Mouse (Mus musculus): ENCODE results near the gene Mmp15. TPM values are rescaled to one million over a fixed set of nuclear protein-coding genes. Genes with fewer than 3 reads are reported as not detected.
"Not testable (repeated sequence)": the region's sequence is repeated elsewhere in the genome, so short reads cannot be mapped to it uniquely, and the experiment has no call there.

Mmp15 gene
- total RNA-seq, 2 experiments from 2014 or later, result 113 to 155 TPM

- peak in 1 of 2 experiments; percentile 26 for DNase-seq
- intact Hi-C loops (cut with DNase I), result no loop called here
Observed at GRCm38 (mm10) chr8:95374429-95374828, 22.4 kb downstream of the Mmp15 start.

GRCm38 (mm10) chr8:95375374-95375930 lies 23.4 kb downstream of the Mmp15 start:
- intact Hi-C loops (cut with DNase I), result no loop called here
- no peak for DNase-seq

GRCm38 (mm10) chr8:95376309-95376999 lies 24.4 kb downstream of the Mmp15 start:
- intact Hi-C loops (cut with DNase I), result no loop called here
- no peak for DNase-seq

GRCm38 (mm10) chr8:95377101-95377500 lies 25.0 kb downstream of the Mmp15 start:
- no peak for DNase-seq
- intact Hi-C loops (cut with DNase I), result no loop called here

GRCm38 (mm10) chr8:95377863-95378291 lies 25.8 kb downstream of the Mmp15 start:
- intact Hi-C loops (cut with DNase I), result loop anchor here (1.0 kb wide), 1 partner anchor 25 kb away; no protein-coding TSS in a partner anchor
- peak; percentile 70 to 78 for DNase-seq

- intact Hi-C loops (cut with DNase I), result loop anchor here (1.0 kb wide), 1 partner anchor 26 kb away; no protein-coding TSS in a partner anchor
- not testable (repeated sequence) for DNase-seq
Observed at GRCm38 (mm10) chr8:95378928-95379327, 26.9 kb downstream of the Mmp15 start.

- intact Hi-C loops (cut with DNase I), result no loop called here
- DNase-seq, result peak; percentile 52 to 54
Observed at GRCm38 (mm10) chr8:95380953-95381352, 28.9 kb downstream of the Mmp15 start.

GRCm38 (mm10) chr8:95381595-95381994 lies 29.5 kb downstream of the Mmp15 start:
- DNase-seq, result no peak
- intact Hi-C loops (cut with DNase I), result no loop called here

GRCm38 (mm10) chr8:95384501-95384900 lies 32.4 kb downstream of the Mmp15 start:
- intact Hi-C loops (cut with DNase I), result no loop called here
- no peak for DNase-seq

- intact Hi-C loops (cut with DNase I), result no loop called here
Observed at GRCm38 (mm10) chr8:95386037-95386436, 34.0 kb downstream of the Mmp15 start.

GRCm38 (mm10) chr8:95387221-95387620 lies 35.2 kb downstream of the Mmp15 start:
- DNase-seq, result no peak
- intact Hi-C loops (cut with DNase I), result no loop called here

More at GRCm38 (mm10) chr8:95386037-95386436, 34.0 kb downstream of the Mmp15 start:
- DNase-seq, result no peak

GRCm38 (mm10) chr8:95387936-95388335 lies 35.9 kb downstream of the Mmp15 start:
- intact Hi-C loops (cut with DNase I), result no loop called here

GRCm38 (mm10) chr8:95390312-95390711 lies 38.2 kb downstream of the Mmp15 start:
- no peak for DNase-seq
- intact Hi-C loops (cut with DNase I), result loop anchor here (5.0 kb wide), 2 partner anchors 37 to 38 kb away; partner anchors contain the start of gene Mmp15

More at GRCm38 (mm10) chr8:95387936-95388335, 35.9 kb downstream of the Mmp15 start:
- no peak for DNase-seq

GRCm38 (mm10) chr8:95391101-95391500 lies 39.0 kb downstream of the Mmp15 start:
- intact Hi-C loops (cut with DNase I), result loop anchor here (5.0 kb wide), 2 partner anchors 36 to 39 kb away; partner anchors contain the start of gene Mmp15
- DNase-seq, result no peak

GRCm38 (mm10) chr8:95392604-95393003 lies 40.5 kb downstream of the Mmp15 start:
- peak; percentile 40 to 51 for DNase-seq
- intact Hi-C loops (cut with DNase I), result loop anchor here (5.0 kb wide), 2 partner anchors 35 to 40 kb away; partner anchors contain the start of gene Mmp15

GRCm38 (mm10) chr8:95395186-95395918 lies 43.3 kb downstream of the Mmp15 start:
- intact Hi-C loops (cut with DNase I), result no loop called here

GRCm38 (mm10) chr8:95396752-95397151 lies 44.7 kb downstream of the Mmp15 start:
- intact Hi-C loops (cut with DNase I), result no loop called here
- peak in 1 of 2 experiments; percentile 24 for DNase-seq

More at GRCm38 (mm10) chr8:95395186-95395918, 43.3 kb downstream of the Mmp15 start:
- DNase-seq, result peak in 1 of 2 experiments; percentile 40

- intact Hi-C loops (cut with DNase I), result no loop called here
- no peak for DNase-seq
Observed at GRCm38 (mm10) chr8:95397201-95397600, 45.1 kb downstream of the Mmp15 start.

- intact Hi-C loops (cut with DNase I), result no loop called here
- no peak for DNase-seq
Observed at GRCm38 (mm10) chr8:95399131-95399530, 47.1 kb downstream of the Mmp15 start.

GRCm38 (mm10) chr8:95401091-95401490 lies 49.0 kb downstream of the Mmp15 start:
- DNase-seq, result no peak
- intact Hi-C loops (cut with DNase I), result no loop called here

GRCm38 (mm10) chr8:95409518-95409917 lies 57.5 kb downstream of the Mmp15 start:
- peak in 1 of 2 experiments; percentile 52 for DNase-seq
- intact Hi-C loops (cut with DNase I), result no loop called here
